Mouse (Mus musculus): ENCODE measurements around the gene Golim4. TPM values are rescaled to one million over a fixed set of nuclear protein-coding genes. Genes with fewer than 3 reads are reported as not detected.

Golim4 gene
- polyA plus RNA-seq, 1 experiment from 2014 or later = 42.1 TPM

- DNase-seq (ENCODE audit: low spot score) (peak; percentile 56), ATAC-seq (replicated peaks; ENCODE audit: low FRiP score, low TSS enrichment, low read depth) (peak; percentile 60)
- H3K4me3 ChIP-seq (ENCODE audit: low read depth, low read length) = no peak overlapping the region
- WGBS = 3% methylated on average over 4 of the region's 4 CpGs
- no peak overlapping the region for H3K4me2 ChIP-seq (ENCODE audit: low read length)
- no peaks in the 10 kb centered on the region for H3K9me3 ChIP-seq (ENCODE audit: control insufficient read depth, low read length)
- H3K27ac ChIP-seq (ENCODE audit: low read depth) = no peak overlapping the region
- no peaks in the 10 kb centered on the region for H3K27me3 ChIP-seq (replicated peaks; ENCODE audit: control insufficient read depth, insufficient read depth, low read length)
- no peaks in the 10 kb centered on the region; the same call in 1 of the 2 replicates for H3K4me1 ChIP-seq (replicated peaks; ENCODE audit: control insufficient read depth, insufficient read depth, low read length)
- H3K36me3 ChIP-seq (ENCODE audit: control insufficient read depth, insufficient read depth, low read length) = peaks cover 15% of the 10 kb centered on the region; the same call in 1 of the 2 replicates
- no peak overlapping the region for H3K9ac ChIP-seq (ENCODE audit: low read length)
These were observed 46.5 kb downstream of the Golim4 start for GRCm38 (mm10) chr3:75910257-75910656.

GRCm38 (mm10) chr3:75901903-75902598, 54.7 kb downstream of the Golim4 start:
- Histone ChIP-seq H3K4me1 (replicated peaks; ENCODE audit: control insufficient read depth, insufficient read depth, low read length) (no peaks in the 10 kb centered on the region), H3K4me3 (ENCODE audit: low read depth, low read length) (no peak overlapping the region), H3K9ac (ENCODE audit: low read length) (no peak overlapping the region), H3K36me3 (ENCODE audit: control insufficient read depth, insufficient read depth, low read length) (peaks cover 36% of the 10 kb centered on the region), H3K27me3 (replicated peaks; ENCODE audit: control insufficient read depth, insufficient read depth, low read length) (no peaks in the 10 kb centered on the region), H3K27ac (ENCODE audit: low read depth) (no peak overlapping the region), H3K9me3 (ENCODE audit: control insufficient read depth, low read length) (no peaks in the 10 kb centered on the region), H3K4me2 (ENCODE audit: low read length) (no peak overlapping the region)
- ATAC-seq (replicated peaks; ENCODE audit: low FRiP score, low TSS enrichment, low read depth) (no peak), DNase-seq (ENCODE audit: low spot score) (no peak)
- 81% methylated on average over 11 of the region's 11 CpGs for WGBS

GRCm38 (mm10) chr3:75895075-75895474, 61.7 kb downstream of the Golim4 start:
- Histone ChIP-seq H3K9me3 (ENCODE audit: control insufficient read depth, low read length) (no peaks in the 10 kb centered on the region), H3K4me2 (ENCODE audit: low read length) (no peak overlapping the region), H3K36me3 (ENCODE audit: control insufficient read depth, insufficient read depth, low read length) (peaks cover 53% of the 10 kb centered on the region), H3K27me3 (replicated peaks; ENCODE audit: control insufficient read depth, insufficient read depth, low read length) (no peaks in the 10 kb centered on the region), H3K9ac (ENCODE audit: low read length) (no peak overlapping the region), H3K4me3 (ENCODE audit: low read depth, low read length) (no peak overlapping the region), H3K27ac (ENCODE audit: low read depth) (no peak overlapping the region), H3K4me1 (replicated peaks; ENCODE audit: control insufficient read depth, insufficient read depth, low read length) (no peaks in the 10 kb centered on the region)
- WGBS = 90% methylated on average over 5 of the region's 5 CpGs
- no peak for ATAC-seq (replicated peaks; ENCODE audit: low FRiP score, low TSS enrichment, low read depth)
- DNase-seq (ENCODE audit: low spot score) = no peak

GRCm38 (mm10) chr3:75891581-75891980, 65.2 kb downstream of the Golim4 start:
- DNase-seq (ENCODE audit: low spot score) (no peak), ATAC-seq (replicated peaks; ENCODE audit: low FRiP score, low TSS enrichment, low read depth) (no peak)
- Histone ChIP-seq H3K4me1 (replicated peaks; ENCODE audit: control insufficient read depth, insufficient read depth, low read length) (no peaks in the 10 kb centered on the region), H3K9me3 (ENCODE audit: control insufficient read depth, low read length) (no peaks in the 10 kb centered on the region), H3K36me3 (ENCODE audit: control insufficient read depth, insufficient read depth, low read length) (peaks cover 53% of the 10 kb centered on the region), H3K27me3 (replicated peaks; ENCODE audit: control insufficient read depth, insufficient read depth, low read length) (no peaks in the 10 kb centered on the region), H3K4me2 (ENCODE audit: low read length) (no peak overlapping the region), H3K9ac (ENCODE audit: low read length) (no peak overlapping the region), H3K27ac (ENCODE audit: low read depth) (no peak overlapping the region), H3K4me3 (ENCODE audit: low read depth, low read length) (no peak overlapping the region)
- 93% methylated on average over 3 of the region's 3 CpGs for WGBS

GRCm38 (mm10) chr3:75889323-75889722, 67.4 kb downstream of the Golim4 start:
- Histone ChIP-seq H3K9ac (ENCODE audit: low read length) (no peak overlapping the region), H3K4me1 (replicated peaks; ENCODE audit: control insufficient read depth, insufficient read depth, low read length) (no peaks in the 10 kb centered on the region), H3K9me3 (ENCODE audit: control insufficient read depth, low read length) (no peaks in the 10 kb centered on the region), H3K4me3 (ENCODE audit: low read depth, low read length) (no peak overlapping the region), H3K27me3 (replicated peaks; ENCODE audit: control insufficient read depth, insufficient read depth, low read length) (no peaks in the 10 kb centered on the region), H3K4me2 (ENCODE audit: low read length) (no peak overlapping the region), H3K36me3 (ENCODE audit: control insufficient read depth, insufficient read depth, low read length) (peaks cover 70% of the 10 kb centered on the region), H3K27ac (ENCODE audit: low read depth) (no peak overlapping the region)
- WGBS = 93% methylated on average over 1 of the region's 1 CpGs
- ATAC-seq (replicated peaks; ENCODE audit: low FRiP score, low TSS enrichment, low read depth) = no peak
- DNase-seq (ENCODE audit: low spot score) = no peak

GRCm38 (mm10) chr3:75881582-75881981, 75.2 kb downstream of the Golim4 start:
- DNase-seq (ENCODE audit: low spot score) = no peak
- H3K36me3 ChIP-seq (ENCODE audit: control insufficient read depth, insufficient read depth, low read length) = peaks cover 65% of the 10 kb centered on the region

GRCm38 (mm10) chr3:75879269-75879668, 77.5 kb downstream of the Golim4 start:
- Histone ChIP-seq H3K4me1 (replicated peaks; ENCODE audit: control insufficient read depth, insufficient read depth, low read length) (no peaks in the 10 kb centered on the region), H3K4me2 (ENCODE audit: low read length) (no peak overlapping the region), H3K36me3 (ENCODE audit: control insufficient read depth, insufficient read depth, low read length) (peaks cover 55% of the 10 kb centered on the region), H3K4me3 (ENCODE audit: low read depth, low read length) (no peak overlapping the region), H3K27me3 (replicated peaks; ENCODE audit: control insufficient read depth, insufficient read depth, low read length) (no peaks in the 10 kb centered on the region), H3K9me3 (ENCODE audit: control insufficient read depth, low read length) (0 out of 2 replicates have a peak, but pooled peaks cover 4% of the 10 kb centered on the region), H3K9ac (ENCODE audit: low read length) (no peak overlapping the region), H3K27ac (ENCODE audit: low read depth) (no peak overlapping the region)
- DNase-seq (ENCODE audit: low spot score) (no peak), ATAC-seq (replicated peaks; ENCODE audit: low FRiP score, low TSS enrichment, low read depth) (no peak)
- whole genome bisulfite sequencing = 83% methylated on average over 2 of the region's 2 CpGs

More at GRCm38 (mm10) chr3:75881582-75881981, 75.2 kb downstream of the Golim4 start:
- Histone ChIP-seq H3K4me3 (ENCODE audit: low read depth, low read length) (no peak overlapping the region), H3K9me3 (ENCODE audit: control insufficient read depth, low read length) (0 out of 2 replicates have a peak, but pooled peaks cover 4% of the 10 kb centered on the region), H3K27ac (ENCODE audit: low read depth) (no peak overlapping the region), H3K27me3 (replicated peaks; ENCODE audit: control insufficient read depth, insufficient read depth, low read length) (no peaks in the 10 kb centered on the region), H3K9ac (ENCODE audit: low read length) (no peak overlapping the region), H3K4me2 (ENCODE audit: low read length) (no peak overlapping the region), H3K4me1 (replicated peaks; ENCODE audit: control insufficient read depth, insufficient read depth, low read length) (no peaks in the 10 kb centered on the region)
- no peak for ATAC-seq (replicated peaks; ENCODE audit: low FRiP score, low TSS enrichment, low read depth)
- 93% methylated on average over 1 of the region's 1 CpGs for WGBS

- WGBS = 51% methylated on average over 1 of the region's 1 CpGs
- no peak overlapping the region for H3K4me2 ChIP-seq (ENCODE audit: low read length)
- ATAC-seq (replicated peaks; ENCODE audit: low FRiP score, low TSS enrichment, low read depth) (no peak), DNase-seq (ENCODE audit: low spot score) (no peak)
- no peaks in the 10 kb centered on the region for H3K9me3 ChIP-seq (ENCODE audit: control insufficient read depth, low read length)
- H3K4me1 ChIP-seq (replicated peaks; ENCODE audit: control insufficient read depth, insufficient read depth, low read length) = no peaks in the 10 kb centered on the region
- H3K4me3 ChIP-seq (ENCODE audit: low read depth, low read length) = no peak overlapping the region
- no peak overlapping the region for H3K9ac ChIP-seq (ENCODE audit: low read length)
- H3K27ac ChIP-seq (ENCODE audit: low read depth) = no peak overlapping the region
- H3K36me3 ChIP-seq (ENCODE audit: control insufficient read depth, insufficient read depth, low read length) = no peaks in the 10 kb centered on the region
- no peaks in the 10 kb centered on the region for H3K27me3 ChIP-seq (replicated peaks; ENCODE audit: control insufficient read depth, insufficient read depth, low read length)
These were observed 87.9 kb downstream of the Golim4 start for GRCm38 (mm10) chr3:75868886-75869285.

- H3K9me3 ChIP-seq (ENCODE audit: control insufficient read depth, low read length) = no peaks in the 10 kb centered on the region
- DNase-seq (ENCODE audit: low spot score) (no peak), ATAC-seq (replicated peaks; ENCODE audit: low FRiP score, low TSS enrichment, low read depth) (no peak)
- no peaks in the 10 kb centered on the region for H3K4me1 ChIP-seq (replicated peaks; ENCODE audit: control insufficient read depth, insufficient read depth, low read length)
- H3K27me3 ChIP-seq (replicated peaks; ENCODE audit: control insufficient read depth, insufficient read depth, low read length) = no peaks in the 10 kb centered on the region
- H3K27ac ChIP-seq (ENCODE audit: low read depth) = no peak overlapping the region
- no peaks in the 10 kb centered on the region for H3K36me3 ChIP-seq (ENCODE audit: control insufficient read depth, insufficient read depth, low read length)
- 25% methylated on average over 2 of the region's 2 CpGs for WGBS
- H3K4me2 ChIP-seq (ENCODE audit: low read length) = no peak overlapping the region
- no peak overlapping the region for H3K9ac ChIP-seq (ENCODE audit: low read length)
- no peak overlapping the region for H3K4me3 ChIP-seq (ENCODE audit: low read depth, low read length)
These were observed 92.5 kb downstream of the Golim4 start for GRCm38 (mm10) chr3:75864203-75864602.
